21 mouse cellular contexts compared by ENCODE assay signal in the genomic region with DNA sequence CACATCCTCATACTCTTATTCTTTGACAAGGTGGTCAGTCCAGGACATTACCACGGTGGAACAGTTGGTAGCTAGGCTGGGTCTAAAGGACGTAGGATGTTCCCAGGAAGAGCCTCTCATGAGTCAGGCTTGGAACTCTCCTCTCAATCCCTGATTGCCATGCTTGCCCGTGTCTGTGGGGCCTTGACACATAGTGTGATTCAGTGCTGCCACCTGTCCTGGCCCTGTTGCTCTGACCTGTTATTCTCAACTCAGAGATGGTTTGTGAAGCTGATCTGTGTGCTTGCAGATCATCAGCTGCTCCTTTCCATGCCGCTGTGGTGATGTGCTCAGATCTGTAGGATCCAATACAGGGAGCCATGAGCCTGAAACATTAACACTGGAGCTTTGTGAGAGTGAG.
DNase-seq lines count a peak whose midpoint lies in the region; TF ChIP-seq lines count a peak whose summit lies in the region.
"Had no signal": no experiment of that assay in that cellular context is flagged by ENCODE, and none has a peak within 500 bp of the region (broad histone marks: within the 10 kb centered on the region; RNA-seq: fewer than 3 reads in every experiment).

No protein-coding gene starts in this region.

- no peak for TF ChIP-seq CTCF in cerebellum, adult 2 months (IDR thresholded peaks at IDR 0.05; ENCODE audit: borderline replicate concordance, insufficient read depth, low read depth, low read length)

- DNase-seq in cerebellum, adult 2 months: no peak
- DNase-seq in cerebellum, postnatal 14 days: no peak
- peak; percentile 22 to 26 for DNase-seq in gastrocnemius, adult 8-10 months (ENCODE audit: low spot score in 2 of 2)
- no peak for DNase-seq in gastrocnemius, postnatal 10 days
- peak; percentile 42 for DNase-seq in gastrocnemius, postnatal 25 days
- no peak for DNase-seq in left cerebral cortex, adult 8-10 months (ENCODE audit: low spot score in 2 of 2)
- DNase-seq: adrenal gland, postnatal 10 days; cerebellum, adult 11 months; cerebellum, adult 8-10 months; heart, adult 11 months; heart, postnatal 10 days; heart, postnatal 36 days; kidney, adult 11 months; kidney, adult 8-10 months had no signal

- no peaks in the 10 kb centered on the region for H3K4me1 ChIP-seq in cerebellum, adult 2 months (ENCODE audit: control insufficient read depth, insufficient read depth, low read length)
- H3K4me1 ChIP-seq: forebrain, embryonic 10.5 days; forebrain, embryonic 13.5 days; heart, embryonic 12.5 days; heart, embryonic 15.5 days; hindbrain, embryonic 10.5 days; hindbrain, embryonic 13.5 days; intestine, embryonic 15.5 days had no signal

- H3K27me3 ChIP-seq in cerebellum, adult 2 months (ENCODE audit: control insufficient read depth, insufficient read depth, low read length): no peaks in the 10 kb centered on the region
- H3K27me3 ChIP-seq: forebrain, embryonic 13.5 days; heart, embryonic 12.5 days; heart, embryonic 15.5 days; hindbrain, embryonic 13.5 days; intestine, embryonic 15.5 days had no signal

- no peak for TF ChIP-seq POLR2A in cerebellum, adult 2 months (IDR thresholded peaks at IDR 0.05; ENCODE audit: borderline replicate concordance, insufficient read depth, low read length)

- WGBS in cerebellum, adult 2 months: 62% methylated on average over 4 of the region's 4 CpGs

- no peak overlapping the region for H3K4me3 ChIP-seq in cerebellum, adult 2 months (replicated peaks; ENCODE audit: insufficient read depth, low read depth, low read length)
- H3K4me3 ChIP-seq: forebrain, embryonic 10.5 days; forebrain, embryonic 13.5 days; heart, embryonic 12.5 days; heart, embryonic 15.5 days; hindbrain, embryonic 10.5 days; hindbrain, embryonic 13.5 days; intestine, embryonic 15.5 days had no signal

- peak overlapping the region; percentile 16; the same call in 1 of the 2 replicates for H3K27ac ChIP-seq in cerebellum, adult 2 months (ENCODE audit: insufficient read depth, low read length)
- H3K27ac ChIP-seq: forebrain, embryonic 10.5 days; forebrain, embryonic 13.5 days; heart, embryonic 15.5 days; hindbrain, embryonic 10.5 days; hindbrain, embryonic 13.5 days; intestine, embryonic 15.5 days had no signal

Comparison
In these comparisons a context has a peak if more than half of its experiments do, and no peak if none do; other contexts are left out.
1. DNase-seq: peak in gastrocnemius, adult 8-10 months (2 of 2) and gastrocnemius, postnatal 25 days (single experiment); none in cerebellum, adult 2 months (0 of 2), cerebellum, postnatal 14 days (0 of 2), gastrocnemius, postnatal 10 days (single experiment) and left cerebral cortex, adult 8-10 months (0 of 2).